Mouse (Mus musculus): Measurements from ENCODE around the gene Fgfr2.
A peak's percentile ranks its signal among the peaks of the same experiment; 100 is the strongest.

Fgfr2 gene

GRCm38 (mm10) chr7:132196581-132196980 is 926.6 kb downstream of the Fgfr2 start:
- DNase-seq = no peak

DNA sequence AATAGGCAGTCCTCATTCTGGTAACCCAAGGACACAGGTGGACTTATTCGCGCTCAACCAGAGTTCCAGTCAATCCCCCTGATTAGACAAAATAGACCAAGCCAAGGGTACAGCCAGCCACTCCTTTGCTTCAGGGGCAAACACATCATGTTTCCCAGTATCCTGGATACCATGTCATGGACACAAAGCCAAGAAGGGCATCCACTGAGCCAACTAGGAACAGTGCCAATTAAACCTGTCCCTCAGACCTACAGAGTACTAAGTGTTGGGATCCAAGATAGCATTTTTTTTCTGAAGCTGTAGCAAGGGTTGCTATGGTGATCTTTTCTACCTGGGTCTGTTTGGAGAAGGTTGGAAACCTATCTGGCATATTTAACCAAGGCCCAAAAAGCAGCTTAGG is 929.5 kb downstream of the Fgfr2 start:
- DNase-seq = peak; percentile 81 to 85

DNA sequence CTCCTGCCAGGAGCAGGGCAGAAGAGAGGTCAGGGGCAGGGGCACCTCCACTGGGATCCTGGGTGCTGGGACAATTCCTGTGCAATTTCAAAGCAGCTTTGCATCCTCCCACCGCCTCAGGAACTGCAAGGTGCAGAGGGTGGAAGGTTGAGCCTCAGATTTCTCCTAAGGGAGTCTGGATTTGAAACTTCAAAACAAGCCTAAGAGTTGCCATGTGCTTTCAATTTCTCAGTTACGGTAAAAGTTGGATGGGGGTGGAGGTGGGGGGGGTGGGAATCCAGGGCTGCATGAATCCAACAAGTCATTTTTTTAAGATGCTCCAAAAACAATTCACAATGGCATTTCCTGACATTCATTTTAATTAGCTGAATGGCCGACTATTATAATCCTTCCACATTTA is 935.7 kb downstream of the Fgfr2 start:
- no peak for DNase-seq

DNA sequence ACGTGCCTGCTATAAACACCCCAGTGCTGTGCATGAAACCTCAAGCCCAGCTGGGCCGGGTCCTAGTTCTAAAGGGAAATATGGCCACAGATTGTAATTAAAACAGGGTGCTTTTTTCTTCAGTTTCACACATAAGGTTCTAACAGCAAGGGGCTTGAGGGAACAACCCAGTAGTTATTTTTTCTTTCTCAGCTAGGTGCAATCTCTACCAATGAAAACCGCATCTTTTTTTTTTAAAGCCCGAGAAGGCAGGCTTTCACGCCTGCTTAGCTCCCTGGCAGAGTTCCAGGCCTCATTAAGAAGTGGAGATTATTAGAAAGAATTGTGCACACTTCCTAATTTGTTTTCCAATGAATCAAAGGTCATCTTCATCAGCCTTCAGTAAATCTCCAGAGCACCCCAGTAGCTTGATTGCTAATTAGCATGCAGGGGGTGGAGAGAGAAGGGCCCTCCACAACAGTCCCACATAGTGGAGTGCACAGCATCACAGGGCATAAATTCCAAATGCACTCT is 939.2 kb downstream of the Fgfr2 start:
- DNase-seq = peak; percentile 76 to 81

- no peak for DNase-seq
These were observed 941.5 kb downstream of the Fgfr2 start for GRCm38 (mm10) chr7:132181586-132182198.

DNA sequence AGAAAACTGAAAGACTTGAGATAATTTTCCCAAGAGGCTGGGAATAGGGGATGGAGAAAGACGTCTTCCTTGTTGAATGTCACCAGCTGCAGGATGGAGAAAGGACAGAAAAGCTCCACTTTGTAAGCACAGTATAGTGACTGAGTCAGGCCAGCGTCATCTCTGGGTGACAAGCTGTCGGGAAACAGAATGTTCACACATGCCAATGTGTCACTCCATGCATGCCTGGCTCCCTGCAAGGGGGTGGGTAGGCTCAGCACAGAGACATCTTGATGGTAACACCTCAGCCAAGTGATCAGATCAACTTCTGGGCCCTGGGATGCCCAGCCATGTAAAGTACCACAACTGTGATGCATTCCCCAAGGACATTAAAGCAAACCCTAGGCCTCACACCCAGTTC is 942.1 kb downstream of the Fgfr2 start:
- DNase-seq = no peak

- DNase-seq = no peak
These were observed 944.1 kb downstream of the Fgfr2 start for GRCm38 (mm10) chr7:132179049-132179448.

- DNase-seq = no peak
These were observed 948.4 kb downstream of the Fgfr2 start for GRCm38 (mm10) chr7:132174787-132175186.

DNA sequence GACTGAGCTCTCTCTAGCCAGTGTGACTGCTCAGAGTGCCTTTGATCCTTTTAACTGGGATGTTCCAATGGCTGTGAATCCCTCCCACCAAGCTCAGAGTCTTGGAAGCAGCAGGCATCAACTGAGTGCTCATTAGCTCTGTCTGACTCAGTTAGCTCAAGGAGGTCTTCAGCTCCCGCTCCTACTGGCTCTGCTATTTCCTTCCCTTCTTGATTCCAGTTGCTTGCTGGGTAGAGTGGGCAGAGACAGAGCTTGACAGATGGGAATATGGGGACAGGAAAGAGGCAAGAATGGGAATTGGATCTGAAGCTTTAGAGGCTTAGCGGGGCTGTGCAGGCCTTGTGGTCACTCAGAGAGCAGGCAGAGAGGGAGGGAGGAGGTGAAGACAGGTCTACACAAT is 948.9 kb downstream of the Fgfr2 start:
- no peak for DNase-seq

DNA sequence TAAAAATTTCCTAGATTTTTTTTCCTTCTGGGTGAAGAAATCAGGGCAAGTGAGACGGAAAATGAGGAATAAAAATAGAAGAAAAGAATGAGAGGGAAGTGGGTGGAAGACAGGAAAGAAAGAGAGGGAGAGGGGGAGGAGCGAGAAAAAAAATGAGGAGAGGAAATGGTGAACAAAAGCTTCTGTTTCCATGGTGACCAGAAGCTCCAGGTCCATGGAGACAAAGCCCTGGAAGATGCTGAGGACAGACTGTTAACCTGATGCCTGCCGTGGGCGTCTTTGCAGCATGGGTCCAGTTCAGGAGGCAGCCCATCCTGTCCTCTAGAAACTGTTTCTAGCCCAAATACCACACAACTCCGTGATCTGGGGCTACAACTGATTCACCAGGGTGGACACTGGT is 950.9 kb downstream of the Fgfr2 start:
- DNase-seq = no peak

GRCm38 (mm10) chr7:132171716-132172115 is 951.4 kb downstream of the Fgfr2 start:
- DNase-seq = no peak

GRCm38 (mm10) chr7:132169419-132170169 is 953.6 kb downstream of the Fgfr2 start:
- DNase-seq = no peak

GRCm38 (mm10) chr7:132167239-132167638 is 955.9 kb downstream of the Fgfr2 start:
- peak; percentile 25 to 32 for DNase-seq

- no peak for DNase-seq
These were observed 960.9 kb downstream of the Fgfr2 start for GRCm38 (mm10) chr7:132162254-132162653.

- DNase-seq = no peak
These were observed 964.7 kb downstream of the Fgfr2 start for GRCm38 (mm10) chr7:132158321-132159025.

DNA sequence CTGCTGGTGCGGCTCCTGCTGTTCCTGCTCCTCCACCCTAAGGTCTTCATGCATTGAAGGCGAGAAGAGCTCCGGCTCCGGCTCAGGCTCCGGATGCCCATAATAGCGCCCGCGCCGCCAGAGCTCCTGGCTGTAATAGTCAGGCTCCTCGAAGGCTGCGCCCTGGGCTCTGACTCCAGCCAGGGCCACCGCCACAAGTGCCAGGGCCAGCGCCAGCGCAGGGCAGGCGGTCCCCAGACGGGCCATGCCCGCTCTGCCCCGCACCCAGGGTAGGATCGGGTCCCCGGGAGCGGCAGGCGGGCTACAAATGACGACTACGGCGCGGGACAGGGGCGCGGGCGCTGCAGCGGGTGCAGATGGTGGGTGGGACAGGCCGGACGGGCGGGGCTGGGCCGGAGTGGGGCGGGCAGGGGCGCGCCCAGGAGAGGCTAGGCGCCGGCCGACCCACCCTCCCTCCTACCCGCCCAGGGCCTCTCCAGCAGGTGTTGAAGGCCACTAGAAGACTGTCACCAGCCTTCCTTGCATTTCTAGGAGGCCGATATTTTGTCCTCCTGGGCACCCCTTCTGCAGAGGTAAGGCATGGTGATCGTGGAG is 968.7 kb downstream of the Fgfr2 start, which contains the start of gene Cpxm2:
Gene Cpxm2 (minus strand): TSS at position 372 of the 594 bp plus-strand sequence.
- peak; percentile 36 to 48 for DNase-seq

DNA sequence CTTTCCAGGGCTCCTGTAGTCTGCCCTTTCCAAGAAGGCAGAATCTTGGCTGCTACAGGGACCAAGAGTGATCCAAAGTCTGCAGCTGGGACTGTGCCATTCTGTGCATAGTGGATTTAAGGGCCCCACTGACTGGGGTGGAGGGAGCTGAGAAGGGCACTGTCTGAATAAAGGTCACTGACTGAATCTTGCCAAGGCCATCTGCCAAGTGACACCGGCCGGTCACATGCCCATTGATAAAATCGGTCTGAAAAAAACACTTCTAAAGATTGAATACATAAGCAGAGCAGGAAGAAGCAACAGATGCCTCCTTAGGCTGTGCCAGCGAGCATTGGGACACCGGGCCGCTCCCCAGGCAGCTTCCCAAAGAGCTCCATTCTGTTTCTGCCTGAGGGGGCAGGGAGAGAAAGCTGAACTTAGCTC is 969.4 kb downstream of the Fgfr2 start:
- peak; percentile 50 to 71 for DNase-seq

DNA sequence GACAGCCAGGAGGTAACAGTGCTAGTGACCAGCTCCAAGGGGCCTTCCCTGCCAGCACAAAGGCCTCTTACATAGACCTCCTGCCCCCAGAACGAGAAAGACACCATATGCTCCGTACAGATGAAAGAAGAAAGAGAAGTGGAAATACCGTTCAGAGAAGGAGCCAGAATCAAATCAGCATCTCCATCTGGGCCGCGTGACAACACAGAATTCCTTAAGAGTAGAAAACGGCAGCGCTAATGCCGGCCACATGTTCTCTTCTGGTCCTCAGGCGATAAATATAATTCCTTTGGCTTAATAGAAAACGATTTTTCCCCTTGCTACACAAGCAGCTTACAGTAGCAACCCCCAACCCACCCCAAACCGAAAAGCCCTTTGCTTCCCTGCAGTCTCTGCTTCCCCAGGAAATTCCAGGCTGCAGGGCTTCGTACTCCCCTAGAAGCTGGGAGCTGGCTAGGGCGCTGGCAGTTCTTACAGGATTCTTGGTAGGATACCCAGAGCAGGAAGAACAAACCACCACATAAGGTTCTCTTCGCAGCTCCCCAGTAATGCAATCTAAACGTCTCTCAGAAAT is 977.8 kb downstream of the Fgfr2 start:
- no peak for DNase-seq

DNA sequence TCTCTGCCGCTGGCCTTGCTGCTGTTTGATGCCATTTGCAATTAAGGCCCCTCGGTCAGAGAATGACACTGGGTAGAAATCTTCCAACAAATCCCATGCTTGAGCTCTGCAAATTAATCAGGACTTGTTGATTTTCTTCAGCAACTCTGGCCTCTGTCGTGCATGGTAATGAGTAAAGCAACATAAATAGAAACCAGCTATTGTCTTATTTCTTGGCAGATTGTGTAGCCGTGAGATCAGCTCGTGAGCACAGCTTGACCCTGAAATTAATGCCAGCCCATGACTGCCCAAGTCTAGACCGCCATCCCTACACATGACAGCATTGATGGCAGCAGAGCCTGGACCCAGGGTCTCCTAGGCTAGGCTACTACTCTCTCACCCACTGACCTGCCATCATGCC is 994.5 kb downstream of the Fgfr2 start:
- peak; percentile 29 to 47 for DNase-seq

- no peak for DNase-seq
These were observed 998.2 kb downstream of the Fgfr2 start for GRCm38 (mm10) chr7:132124948-132125347.

DNA sequence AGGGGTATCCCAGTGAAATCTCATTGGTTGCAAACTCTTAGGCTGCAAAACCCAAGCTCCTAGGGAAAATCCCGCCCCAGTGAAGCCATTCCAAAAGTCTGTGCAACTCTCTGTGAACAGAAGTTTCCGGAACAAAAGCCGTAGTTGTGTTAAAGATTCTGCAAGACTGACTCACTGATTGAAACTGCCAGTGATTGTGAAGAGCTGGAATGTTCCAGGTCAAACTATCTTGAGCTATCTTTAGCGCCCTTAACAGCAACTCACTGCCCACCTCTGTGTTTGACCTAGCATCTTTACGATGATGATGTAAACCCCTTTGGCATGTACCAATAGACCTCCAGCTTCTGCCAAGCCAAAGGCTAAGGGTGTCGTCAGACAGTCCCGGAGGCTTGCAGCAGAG is 999.9 kb downstream of the Fgfr2 start:
- no peak for DNase-seq

GRCm38 (mm10) chr7:132119817-132120216 is 1003.3 kb downstream of the Fgfr2 start:
- DNase-seq = no peak

DNA sequence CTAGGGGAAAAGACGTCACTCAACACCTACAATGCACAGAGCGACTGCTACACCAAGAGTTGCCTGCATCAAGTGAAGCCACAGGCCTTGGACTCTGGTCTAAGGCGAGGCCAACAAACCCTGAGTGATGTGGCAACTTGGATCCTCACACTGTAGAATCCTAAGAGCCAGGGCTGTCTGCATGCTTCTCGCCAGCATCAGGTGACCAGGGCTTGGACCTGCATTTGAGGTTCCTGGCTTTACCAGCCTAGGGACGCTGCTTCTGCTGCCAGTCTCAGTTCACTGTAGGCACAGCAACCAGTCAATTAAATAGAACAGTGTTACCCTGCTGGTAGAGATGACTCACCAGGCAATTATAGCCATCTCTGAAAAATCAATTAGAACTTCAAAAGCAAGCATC is 1011.4 kb downstream of the Fgfr2 start:
- peak in 1 of 2 experiments; percentile 13 for DNase-seq
